Mouse (Mus musculus) heart, adult 18-20 months (tissue): ENCODE measurements around the gene Dock7. TPM values are rescaled to one million over a fixed set of nuclear protein-coding genes. Genes with fewer than 3 reads are reported as not detected.

Experiments used
- DNase-seq, 2 experiments: peaks; one replicate each; pipeline ENCODE4 v3.0.0; 2021 to 2022; ENCODE audit warnings: mixed read lengths in 1 of 2
- total RNA-seq, 2 experiments: library from RNA; stranded (reverse); gene quantifications; 2 replicates each; pipeline ENCODE4 v1.2.3; 2021

Dock7 gene
- total RNA-seq, 2 experiments from 2014 or later: 9.0 to 11.3 TPM

DNA sequence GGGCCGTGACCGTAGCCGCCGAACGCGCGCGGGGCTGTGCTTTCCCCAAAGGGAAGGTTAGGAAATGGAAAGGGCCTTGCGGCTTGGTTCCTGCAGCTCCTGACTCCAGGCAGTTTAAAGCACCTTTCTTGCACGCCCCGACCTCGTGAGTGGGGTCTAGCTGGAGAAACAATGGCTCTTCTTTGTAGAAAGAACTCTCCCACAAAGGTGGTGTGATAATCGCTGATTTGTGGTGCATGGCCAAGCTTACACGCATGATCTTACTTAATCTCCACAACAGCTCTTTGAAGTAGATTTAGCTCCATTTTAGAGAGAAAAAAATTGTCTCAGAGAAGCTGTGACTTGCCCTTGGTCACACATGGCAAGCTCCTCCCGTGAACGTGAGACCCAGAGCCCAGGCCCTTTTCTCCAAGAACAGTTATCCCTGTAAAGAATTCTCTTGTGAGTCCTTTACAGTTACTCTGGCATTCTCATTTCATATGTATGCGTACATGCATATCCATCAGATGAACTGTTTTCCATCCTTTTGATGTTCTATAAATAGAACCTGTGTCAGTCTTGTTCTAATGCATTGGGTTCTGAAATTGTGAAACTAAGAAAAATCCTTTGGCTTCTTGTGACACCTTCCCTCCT is 524 bp upstream of the Dock7 start:
- DNase-seq: no peak

DNA sequence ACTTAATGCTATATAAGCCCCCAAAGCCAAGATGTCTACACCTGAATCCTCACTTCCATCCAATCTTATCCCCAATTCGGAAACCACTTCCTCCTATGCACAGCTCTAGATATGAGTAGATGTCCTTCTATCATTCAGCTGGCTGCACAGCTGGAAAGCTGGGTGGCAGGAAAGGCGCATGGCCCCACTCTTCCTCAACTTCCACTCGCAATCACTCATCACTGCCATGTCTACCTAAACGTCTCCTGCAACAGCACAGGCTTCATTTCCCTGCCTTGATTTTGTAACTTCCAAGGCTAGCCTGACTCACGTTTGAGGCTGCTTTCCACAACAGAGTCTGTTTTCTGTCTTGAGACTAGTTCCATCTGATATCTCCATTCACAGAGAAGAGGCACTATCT is 1.7 kb downstream of the Dock7 start:
- DNase-seq: no peak

DNA sequence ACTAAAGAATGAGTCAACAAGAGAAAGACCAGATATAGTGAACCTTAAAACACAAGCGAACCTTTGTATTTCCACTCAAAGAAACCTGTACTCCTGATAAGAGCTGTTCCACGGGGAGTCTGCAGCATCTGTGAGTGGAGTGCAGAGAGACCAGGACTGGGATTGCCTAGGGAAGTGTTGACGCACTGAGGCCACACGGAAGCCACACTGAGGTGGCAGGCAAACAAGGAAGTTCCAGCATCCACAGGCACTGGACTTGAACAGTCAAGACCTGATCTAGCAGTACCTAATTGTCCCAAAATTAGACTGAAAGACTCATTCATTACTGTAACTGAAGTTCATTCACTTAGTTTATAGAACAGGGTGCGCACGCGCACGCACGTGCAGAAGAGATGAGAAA is 4.9 kb downstream of the Dock7 start:
- DNase-seq: no peak

DNA sequence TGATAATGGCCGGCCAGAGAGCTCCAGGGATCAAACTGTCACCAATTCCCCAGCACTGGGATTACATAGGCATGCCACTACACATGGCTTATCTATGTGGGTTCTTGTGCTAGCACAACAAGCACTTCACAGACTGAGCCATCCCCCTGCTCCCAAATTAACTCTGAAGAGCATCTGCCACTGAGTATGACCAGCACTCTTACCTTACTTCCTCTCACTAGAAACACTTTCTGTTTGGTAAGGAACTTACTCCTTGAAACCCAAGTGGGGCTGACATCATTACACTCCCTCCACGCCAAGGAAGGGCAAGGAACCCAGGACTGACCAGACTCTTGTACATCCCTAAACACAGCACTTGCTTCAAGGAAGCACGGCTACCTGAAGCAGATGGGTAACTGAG is 9.0 kb downstream of the Dock7 start:
- DNase-seq: no peak

DNA sequence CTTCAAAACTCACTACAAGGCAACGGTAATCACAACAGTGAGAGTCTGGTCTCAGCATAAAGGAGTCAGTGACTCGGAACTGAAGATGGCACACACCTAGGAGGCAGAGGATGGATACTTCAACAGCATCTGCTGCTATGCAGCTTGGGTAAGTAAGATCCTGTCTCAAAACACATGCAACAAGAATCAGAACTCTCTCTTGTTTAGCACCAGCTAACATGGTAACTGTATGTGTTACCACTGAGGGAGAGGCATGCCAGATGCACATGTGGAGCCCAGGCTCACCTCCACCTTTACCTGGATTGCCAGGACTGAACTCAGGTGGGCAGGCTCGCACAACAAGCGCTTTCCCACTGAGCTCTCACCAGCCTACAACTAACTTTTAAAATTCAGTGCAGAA is 11.9 kb downstream of the Dock7 start:
- no peak for DNase-seq

DNA sequence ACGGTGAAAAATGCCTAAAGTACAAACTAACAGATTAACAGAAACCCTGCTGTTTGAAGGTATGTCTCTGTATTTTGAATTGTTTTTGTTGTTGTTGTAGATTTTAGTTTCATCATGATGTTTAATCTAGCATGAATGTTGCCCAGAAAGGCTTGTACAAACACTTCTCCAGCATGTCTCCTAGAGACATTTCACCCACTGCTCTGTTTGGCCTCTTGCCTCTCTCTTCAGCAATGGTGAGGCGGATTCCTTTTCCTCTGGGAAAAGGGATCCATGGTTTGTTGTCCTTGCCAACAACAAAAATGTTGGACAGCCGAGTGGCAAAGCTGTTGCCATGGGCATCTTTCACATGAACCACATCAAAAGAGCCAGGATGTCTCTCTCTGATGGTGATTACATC is 17.9 kb downstream of the Dock7 start:
- no peak for DNase-seq

DNA sequence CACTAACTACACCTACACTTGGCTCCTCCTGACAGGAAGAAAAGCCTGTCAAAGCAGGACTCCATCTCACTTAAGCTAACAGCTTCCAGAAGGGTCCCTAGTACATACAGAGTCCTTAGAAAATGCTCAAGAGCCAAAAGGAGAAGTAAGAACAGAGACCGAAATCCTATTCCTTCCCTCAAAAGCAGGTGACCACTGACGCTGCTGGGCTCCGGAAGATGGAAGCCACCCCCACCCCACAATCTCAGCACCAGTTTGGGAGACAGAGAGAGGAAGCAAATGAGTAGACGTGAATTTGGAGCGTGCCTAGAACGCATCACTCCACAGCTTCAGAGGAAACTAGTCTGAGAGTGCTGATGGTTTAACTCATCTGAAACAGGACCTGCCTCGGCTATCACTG is 20.0 kb downstream of the Dock7 start:
- no peak for DNase-seq

DNA sequence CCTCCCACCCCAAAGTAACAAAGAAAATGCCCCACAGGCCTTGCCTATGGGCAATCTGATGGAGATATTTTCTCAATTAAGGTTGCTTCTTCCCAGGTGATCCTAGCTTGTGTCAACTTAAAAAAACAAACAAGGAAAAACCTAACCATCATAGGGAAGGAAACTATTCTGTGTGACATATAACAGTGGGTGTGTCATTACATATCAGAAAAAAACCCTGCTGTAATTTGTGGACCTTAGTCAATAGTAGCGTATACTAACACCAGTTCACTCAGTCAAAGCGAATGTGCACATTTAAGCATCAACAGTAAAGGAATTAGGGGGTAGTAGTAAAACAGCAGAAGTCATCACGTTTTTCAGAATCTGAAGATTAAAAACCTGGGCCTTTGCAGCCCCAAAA is 28.9 kb downstream of the Dock7 start:
- no peak for DNase-seq

DNA sequence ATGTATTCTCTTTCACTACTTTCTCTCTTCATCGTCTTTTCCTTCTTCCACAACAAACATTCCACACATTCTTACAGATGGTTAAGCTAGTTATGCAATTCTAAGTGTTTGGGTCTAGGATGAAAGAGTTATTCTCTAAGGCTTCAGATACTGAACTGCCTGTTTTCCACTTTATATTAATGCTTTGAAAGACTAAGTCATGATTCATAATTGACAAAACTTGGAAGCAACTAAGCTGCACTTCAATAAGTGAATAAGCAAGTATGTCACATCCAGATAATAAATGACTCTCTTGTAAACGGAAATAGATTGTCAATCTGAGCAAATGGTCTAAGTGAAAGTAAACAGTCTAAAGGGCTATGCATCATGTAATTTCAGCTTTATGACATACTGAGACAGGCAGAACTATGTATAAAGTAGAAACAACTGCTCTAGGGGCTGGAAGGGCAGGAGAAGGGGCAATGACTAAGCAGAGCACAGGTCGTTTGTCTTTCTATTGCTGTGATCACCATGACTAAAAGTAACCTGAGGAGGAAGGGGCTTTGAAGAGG is 29.5 kb downstream of the Dock7 start:
- DNase-seq: no peak

DNA sequence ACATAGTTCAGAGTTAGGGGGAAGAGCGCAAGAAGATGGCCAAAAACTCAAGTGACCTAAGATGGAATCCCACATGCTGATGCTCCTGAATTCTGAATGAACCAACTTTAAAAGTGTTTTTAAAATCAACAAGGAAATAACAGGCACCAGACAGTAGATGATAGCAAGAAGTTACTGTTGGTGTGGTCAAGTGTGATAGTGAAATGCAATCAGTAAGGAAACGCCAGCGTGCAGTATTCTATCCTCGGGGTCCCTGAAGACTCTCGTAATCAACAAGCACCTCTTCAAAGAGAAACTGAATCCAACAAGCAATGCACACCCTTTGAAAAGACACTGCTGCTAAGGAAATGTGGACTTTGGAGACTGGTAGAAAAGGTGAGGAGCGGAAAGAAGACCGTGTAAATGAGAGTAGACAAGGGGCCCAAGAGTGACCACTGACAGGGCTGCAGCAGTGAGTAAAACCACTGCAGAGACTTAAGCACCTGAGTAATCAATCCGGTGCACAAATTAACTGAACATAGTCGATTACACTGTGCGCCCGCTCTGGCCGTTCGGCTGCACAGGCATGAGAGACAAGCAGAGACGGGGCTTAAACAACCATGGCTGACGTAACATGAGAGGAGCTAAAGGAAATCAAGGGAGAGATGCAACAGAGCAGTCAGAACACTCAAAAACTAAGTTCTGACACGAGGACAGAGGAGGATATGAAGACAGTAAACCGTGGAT is 32.8 kb downstream of the Dock7 start:
- DNase-seq: no peak

DNA sequence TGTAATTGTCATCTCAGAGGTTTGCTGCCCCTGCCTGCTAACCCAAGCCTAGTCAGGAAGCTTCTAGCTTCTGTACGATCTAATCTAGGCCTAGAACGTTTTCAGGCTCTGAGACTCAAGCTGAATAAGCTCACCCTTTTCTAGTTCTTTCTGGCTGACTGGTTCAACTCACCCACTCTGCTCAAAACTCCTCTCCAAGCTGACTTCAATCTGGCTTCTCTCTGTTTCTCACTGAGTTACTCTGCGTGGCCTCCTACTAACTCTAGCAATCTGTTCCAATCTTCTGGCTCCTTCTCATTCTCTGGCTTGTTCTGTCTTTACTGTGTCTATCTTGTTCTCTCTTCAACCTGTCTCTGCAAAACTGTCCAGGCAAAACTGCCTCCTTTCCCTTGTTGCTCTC is 36.9 kb downstream of the Dock7 start:
- no peak for DNase-seq

DNA sequence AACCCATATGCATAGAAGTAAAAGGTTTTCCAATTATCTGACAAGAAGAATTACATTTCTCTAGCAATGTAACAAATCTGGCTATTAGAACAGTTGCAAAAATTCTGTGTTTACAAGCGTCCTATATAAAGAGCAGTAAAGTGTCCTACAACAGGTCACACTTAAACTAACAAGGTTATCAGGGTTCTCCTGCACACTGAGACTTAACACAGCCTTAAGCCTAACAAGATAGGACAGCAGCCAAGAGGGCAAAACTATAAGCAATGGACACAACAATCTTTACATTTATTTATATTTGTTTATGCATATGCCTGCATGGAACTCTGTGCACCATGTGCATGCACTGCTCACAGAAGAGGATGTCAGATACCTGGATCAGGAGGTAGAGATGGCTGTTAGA is 39.5 kb downstream of the Dock7 start:
- DNase-seq: no peak

DNA sequence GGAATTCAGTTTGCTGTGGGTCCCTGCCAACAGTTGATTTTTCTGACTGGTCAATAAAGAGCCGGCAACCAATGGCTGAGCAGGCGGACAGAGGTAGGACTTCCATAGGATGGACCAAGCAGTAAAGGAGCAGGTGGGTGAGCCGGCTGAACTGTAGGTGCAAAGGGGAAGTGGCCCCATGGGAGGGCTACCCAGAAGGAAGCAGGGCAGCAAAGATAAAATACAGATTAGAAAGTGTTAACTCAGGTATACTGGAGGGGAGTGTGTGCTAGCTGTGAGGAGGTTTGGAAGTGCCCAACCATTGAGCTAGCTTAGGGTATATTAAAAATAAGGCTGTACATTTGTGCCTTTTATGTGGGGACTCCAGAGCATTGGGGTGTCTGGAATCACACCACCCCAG is 42.7 kb downstream of the Dock7 start:
- no peak for DNase-seq

DNA sequence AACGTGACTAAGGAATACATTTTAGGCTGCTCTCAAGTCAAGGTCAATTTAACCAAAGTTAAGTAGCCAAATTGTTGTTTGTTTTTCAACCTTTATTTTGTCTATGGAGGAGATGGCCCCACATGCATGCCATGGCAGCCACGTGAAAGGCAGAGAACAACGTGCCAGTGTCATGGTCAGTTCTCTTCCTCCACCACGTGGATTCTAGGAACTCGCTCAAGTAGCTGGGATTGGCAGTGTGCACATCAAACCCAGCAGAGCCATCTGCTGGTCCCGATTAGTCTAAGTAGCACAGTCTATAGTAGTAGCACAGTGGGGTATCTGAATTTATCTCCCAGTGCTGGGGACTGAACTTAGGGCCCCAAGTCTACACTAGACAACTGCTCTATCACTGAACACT is 51.9 kb downstream of the Dock7 start:
- no peak for DNase-seq

DNA sequence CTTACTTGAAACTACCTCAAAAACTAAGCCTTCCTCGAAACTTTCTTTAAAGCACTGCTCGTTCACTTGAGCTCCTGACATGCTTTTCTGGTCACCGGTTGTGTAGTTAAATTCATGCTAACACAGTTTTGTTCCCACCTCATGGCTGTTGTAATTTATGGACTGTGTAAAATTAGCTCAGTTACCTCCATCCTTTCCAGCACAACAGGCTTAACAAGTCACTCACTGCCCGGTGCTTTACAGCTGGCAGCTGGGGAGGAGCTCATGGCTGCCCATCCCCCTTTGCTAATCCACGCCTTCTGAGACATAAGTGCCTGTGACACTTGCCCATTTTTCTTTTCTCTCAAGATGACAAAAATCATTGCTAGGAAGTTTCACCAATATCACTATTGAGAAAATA is 56.2 kb downstream of the Dock7 start:
- no peak for DNase-seq

DNA sequence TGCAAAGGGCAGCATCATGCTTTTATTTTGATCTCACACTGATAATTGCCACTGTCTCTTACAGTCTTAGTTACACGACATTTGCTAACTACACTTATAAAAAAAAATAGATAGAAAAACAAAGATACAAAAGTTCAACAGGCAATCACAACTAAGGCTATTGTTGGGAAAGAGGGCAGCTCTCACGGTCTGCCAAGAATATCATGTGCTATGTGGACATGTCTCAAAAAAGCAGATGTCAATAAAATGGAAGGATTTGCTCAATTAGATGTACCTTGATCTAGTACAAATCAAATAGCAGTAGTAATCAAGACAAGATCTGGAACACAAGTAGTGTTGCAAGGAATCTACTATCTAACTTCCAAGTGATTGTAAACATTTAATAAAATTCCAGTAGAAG is 72.1 kb downstream of the Dock7 start:
- no peak for DNase-seq

DNA sequence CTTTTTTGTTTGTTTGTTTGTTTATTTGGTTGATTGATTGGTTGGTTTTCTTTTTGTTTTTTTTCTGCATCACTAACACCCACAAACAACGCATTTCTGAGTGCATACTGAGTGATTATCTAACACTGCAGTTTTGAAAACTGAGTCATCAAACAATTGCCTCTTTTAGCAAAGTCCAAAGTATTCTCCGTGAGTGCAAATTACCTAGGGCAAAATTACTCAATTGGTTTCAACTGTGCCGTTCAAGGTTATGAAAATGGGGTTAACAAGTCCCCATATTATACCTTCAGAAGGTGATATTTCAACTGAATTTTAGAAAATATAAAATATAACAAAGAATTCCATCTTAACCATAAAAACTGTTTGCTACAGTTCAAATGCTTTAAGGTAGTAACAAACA is 74.2 kb downstream of the Dock7 start:
- no peak for DNase-seq

DNA sequence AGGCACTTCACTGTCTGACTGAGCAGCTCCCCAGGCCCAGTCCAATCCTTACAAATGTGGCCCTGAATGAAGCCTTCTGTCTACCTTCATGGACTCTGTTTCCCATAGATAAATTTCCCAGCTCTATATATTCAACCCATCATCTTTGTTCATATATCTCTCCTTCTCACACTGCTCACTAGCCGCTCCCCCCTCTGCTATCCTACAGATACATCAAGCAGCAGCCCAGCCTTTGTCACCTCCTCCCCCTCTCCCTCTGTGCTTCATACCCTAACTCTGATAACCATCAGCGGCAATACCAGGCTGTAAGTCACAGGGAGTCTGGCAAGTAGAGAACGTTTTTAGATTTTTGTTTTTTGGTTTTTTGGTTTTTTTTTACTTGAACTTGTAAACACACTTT is 75.9 kb downstream of the Dock7 start:
- no peak for DNase-seq

DNA sequence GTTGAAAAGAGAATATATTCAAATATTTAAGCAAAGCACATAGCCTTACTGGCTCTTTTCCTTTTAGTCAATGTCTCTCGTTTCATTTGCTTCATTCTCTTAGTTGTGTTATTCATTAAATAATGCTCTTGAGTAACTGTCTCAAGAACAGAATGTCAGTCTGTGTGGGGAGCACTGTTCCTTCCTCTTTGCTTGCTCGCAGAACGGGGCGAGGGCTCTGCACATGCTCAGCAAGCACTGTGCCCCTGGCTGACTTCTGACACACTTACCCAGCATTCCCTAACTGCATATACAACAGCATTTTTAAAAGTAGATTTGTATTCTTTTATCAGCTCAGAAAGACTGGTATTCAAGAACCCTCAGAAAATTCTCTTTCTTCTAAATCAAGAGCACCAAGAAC is 87.8 kb downstream of the Dock7 start:
- peak; percentile 25 to 47 for DNase-seq

DNA sequence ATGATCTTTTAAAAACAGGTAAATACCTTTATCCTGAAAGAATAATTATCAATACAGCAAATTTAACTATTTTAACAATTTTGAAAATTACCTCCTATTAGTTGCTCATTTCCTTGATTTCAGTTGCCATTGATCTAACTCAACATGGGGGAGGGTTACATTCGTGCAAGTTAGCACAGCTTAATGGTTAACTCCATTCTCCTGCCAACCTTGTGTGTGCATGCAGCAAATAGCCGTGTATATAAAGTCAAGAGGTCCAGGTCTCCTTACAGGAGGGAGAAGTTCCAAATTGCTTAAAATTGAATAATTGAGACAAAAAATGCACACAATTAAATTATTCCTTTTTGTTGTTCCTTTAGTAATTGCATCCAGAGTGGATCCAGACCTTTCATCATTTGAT is 90.0 kb downstream of the Dock7 start, which contains the start of gene Angptl3:
TSS of gene Angptl3 (plus strand) at position 269 of the 400 bp plus-strand sequence.
- DNase-seq: no peak

DNA sequence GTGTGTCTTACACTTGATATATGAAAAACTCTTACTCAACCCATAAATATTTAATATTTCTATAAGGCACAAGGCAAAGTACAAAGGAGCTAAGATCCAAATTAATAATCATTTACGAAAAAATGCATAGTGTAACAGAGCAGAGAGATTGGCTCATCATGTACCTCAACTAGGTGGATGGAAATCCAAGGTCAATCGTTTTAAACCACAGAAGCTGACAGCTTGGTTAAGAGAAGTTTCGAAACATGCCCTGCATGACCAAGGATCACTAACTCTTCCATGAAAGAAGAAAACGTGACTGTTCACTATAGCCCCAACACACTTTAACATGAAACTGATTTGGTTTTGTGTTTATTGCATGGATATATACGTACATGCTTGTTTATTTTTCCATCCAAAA is 92.3 kb downstream of the Dock7 start:
- no peak for DNase-seq

DNA sequence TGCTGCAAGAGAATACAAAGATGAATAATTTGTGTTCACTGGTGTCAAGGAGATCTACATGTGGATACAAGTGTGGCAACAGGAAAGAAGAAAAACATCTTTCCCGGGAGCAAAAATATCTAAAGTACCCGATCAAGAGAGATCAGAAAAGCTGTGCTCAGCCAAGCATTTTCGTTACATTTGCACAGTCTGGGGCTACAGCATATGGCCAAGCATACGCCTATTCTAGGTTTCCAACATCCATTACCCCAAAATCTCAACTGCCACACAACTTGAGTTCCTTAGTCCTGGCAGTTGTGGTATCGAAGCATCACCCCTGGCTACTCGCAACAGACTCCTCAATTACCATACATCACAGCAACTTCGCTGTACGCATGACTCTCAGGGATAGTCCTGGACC is 98.5 kb downstream of the Dock7 start:
- no peak for DNase-seq

DNA sequence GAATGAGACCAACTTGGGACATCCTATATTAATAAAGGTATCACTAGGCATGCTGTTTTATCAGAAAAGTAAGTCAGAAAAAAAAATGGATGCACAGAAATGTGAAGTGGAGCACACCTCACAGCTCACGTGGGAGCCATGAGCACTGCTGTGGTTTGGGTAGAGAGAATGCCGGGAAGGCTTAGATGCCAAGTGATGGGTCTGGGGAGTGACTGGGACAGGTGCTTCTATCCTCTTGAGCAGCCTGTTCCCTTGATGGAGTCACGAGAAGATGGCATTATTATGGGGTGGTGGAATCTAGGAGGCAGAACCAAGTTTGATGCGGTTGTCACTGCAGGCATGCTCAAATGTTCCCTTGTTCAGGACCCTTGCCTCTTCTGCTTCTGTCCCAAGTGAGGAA is 109.7 kb downstream of the Dock7 start:
- no peak for DNase-seq

DNA sequence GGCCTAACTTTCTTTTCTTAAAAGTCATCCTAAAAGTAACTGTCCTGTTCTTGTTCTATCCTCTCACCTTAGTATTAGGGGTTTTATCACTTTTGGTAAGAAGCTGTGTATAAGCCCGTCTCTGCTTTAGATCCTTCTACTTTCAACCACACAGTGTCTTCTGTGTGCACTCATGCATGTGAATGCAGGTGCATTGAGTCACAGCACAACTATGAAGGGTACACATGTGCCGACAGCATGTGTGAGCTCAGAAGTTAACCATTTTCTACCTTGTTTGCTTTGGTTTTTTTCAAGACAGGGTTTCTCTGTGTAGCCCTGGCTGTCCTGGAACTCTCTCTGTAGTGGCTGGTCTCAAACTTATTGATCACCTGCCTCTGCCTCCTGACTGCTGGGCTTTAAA is 114.4 kb downstream of the Dock7 start:
- DNase-seq: no peak
